Mouse (Mus musculus) lung, adult 2 months (tissue): ENCODE data around the gene Erc2.

Source experiments
- CTCF ChIP-seq: fragments of 200-500 bp; IDR thresholded peaks from 2 replicates; pipeline ENCODE4 v1.5.1; 2011; ENCODE audit warnings: mild to moderate bottlenecking, low read length, control low read depth; ENCODE audit not compliant: insufficient read depth
- POLR2A ChIP-seq: fragments of 200-500 bp; IDR thresholded peaks from 2 replicates; pipeline ENCODE4 v1.6.1; 2011; ENCODE audit warnings: low read depth, mild to moderate bottlenecking, control low read depth, low read length, borderline replicate concordance; ENCODE audit errors: extremely low read depth

- TF ChIP-seq CTCF: no peak
- TF ChIP-seq POLR2A: no peak
Observed at GRCm38 (mm10) chr14:28283319-28284095, 661.3 kb downstream of the Erc2 start.
